Mouse (Mus musculus) CH12.LX (cell line): ENCODE results near the gene Zfyve27.

Experiments
- CTCF ChIP-seq, 2 experiments: IDR thresholded peaks in 1 of 2; conservative IDR thresholded peaks in 1 of 2; 2 replicates each; pipeline ENCODE4 v1.5.1; 2011 to 2012; ENCODE audit warnings: low read depth in 2 of 2, low read length in 2 of 2, improper control_type of control experiment in 1 of 2, inconsistent platforms in 1 of 2, mild to moderate bottlenecking in 1 of 2, moderate library complexity in 1 of 2
- EP300 ChIP-seq: IDR thresholded peaks from 2 replicates; pipeline ENCODE4 v1.6.1; 2011; ENCODE audit warnings: low read length, improper control_type of control experiment
- MAFK ChIP-seq: IDR thresholded peaks from 2 replicates; pipeline ENCODE4 v1.6.1; 2011; ENCODE audit warnings: low read length, improper control_type of control experiment; ENCODE audit not compliant: insufficient replicate concordance
- MAZ ChIP-seq: IDR thresholded peaks from 2 replicates; pipeline ENCODE4 v1.6.1; 2012; ENCODE audit warnings: low read depth, mild to moderate bottlenecking, inconsistent platforms, low read length, improper control_type of control experiment, moderate library complexity
- NRF1 ChIP-seq: IDR thresholded peaks from 2 replicates; pipeline ENCODE4 v1.6.1; 2014; ENCODE audit warnings: low read depth, mild to moderate bottlenecking, inconsistent platforms, low read length, improper control_type of control experiment, moderate library complexity
- POLR2A ChIP-seq: IDR thresholded peaks from 2 replicates; pipeline ENCODE4 v1.6.1; 2011; ENCODE audit warnings: low read depth, mild to moderate bottlenecking, improper control_type of control experiment, low read length
- RAD21 ChIP-seq: IDR thresholded peaks from 2 replicates; pipeline ENCODE4 v1.6.1; 2011; ENCODE audit warnings: low read depth, mild to moderate bottlenecking, low read length, improper control_type of control experiment, moderate library complexity
- RCOR1 ChIP-seq: conservative IDR thresholded peaks from 2 replicates; pipeline ENCODE4 v1.6.1; 2012; ENCODE audit warnings: low read depth, mild to moderate bottlenecking, inconsistent platforms, low read length, improper control_type of control experiment
- SMC3 ChIP-seq: IDR thresholded peaks from 2 replicates; pipeline ENCODE4 v1.6.1; 2011; ENCODE audit warnings: low read depth, low read length, improper control_type of control experiment
- USF1 ChIP-seq: IDR thresholded peaks from 2 replicates; pipeline ENCODE4 v1.6.1; 2014; ENCODE audit warnings: low read depth, mild to moderate bottlenecking, inconsistent platforms, low read length, improper control_type of control experiment
- USF2 ChIP-seq: conservative IDR thresholded peaks from 2 replicates; pipeline ENCODE4 v1.6.1; 2011; ENCODE audit warnings: low read depth, low read length, improper control_type of control experiment
- ZMIZ1 ChIP-seq: IDR thresholded peaks from 2 replicates; pipeline ENCODE4 v1.6.1; 2012; ENCODE audit warnings: low read depth, mild to moderate bottlenecking, inconsistent platforms, low read length, improper control_type of control experiment

GRCm38 (mm10) chr19:42141998-42142397, 21.8 kb upstream of the Zfyve27 start:
- no peak for TF ChIP-seq ZMIZ1
- TF ChIP-seq POLR2A, result no peak
- TF ChIP-seq USF2, result no peak
- no peak for TF ChIP-seq CTCF (conservative IDR thresholded peaks at IDR 0.05 in 1 of 2, IDR thresholded peaks at IDR 0.05 in 1 of 2; ENCODE audit: low read depth in 2 of 2, low read length in 2 of 2)
- no peak for TF ChIP-seq SMC3
- no peak for TF ChIP-seq USF1
- no peak for TF ChIP-seq MAZ
- TF ChIP-seq RCOR1, result no peak
- TF ChIP-seq MAFK, result no peak
- TF ChIP-seq EP300, result no peak
- TF ChIP-seq RAD21, result no peak
- TF ChIP-seq NRF1, result no peak
